Mouse (Mus musculus) liver, adult 2 months (tissue): ENCODE measurements at regions not wholly inside any gene's neighbourhood (a gene's known extent, or its start where the extent isn't known, plus 50 kb on each side); places are given as distances from the start of the nearest gene placed in this dataset.
A peak's percentile ranks its signal among the peaks of the same experiment; 100 is the strongest.

ENCODE experiments used
- DNase-seq: peaks from one replicate; pipeline ENCODE4 v3.0.0-alpha.2; 2011; ENCODE audit warnings: low read depth, low spot score; ENCODE audit errors: extremely low read depth
- H3K27ac ChIP-seq: fragments of 200-500 bp; replicated peaks from 2 replicates; pipeline ENCODE4 v1.5.1; 2012; ENCODE audit warnings: low read depth, mild to moderate bottlenecking, control low read depth, inconsistent platforms, low read length; ENCODE audit not compliant: insufficient read depth
- H3K27me3 ChIP-seq: fragments of 200-500 bp; 2 replicates; pipeline ENCODE4 v1.6.1; 2012; ENCODE audit warnings: mild to moderate bottlenecking, moderate library complexity, low read length, inconsistent platforms; ENCODE audit not compliant: control insufficient read depth, insufficient read depth
- H3K36me3 ChIP-seq: fragments of 200-500 bp; 2 replicates; pipeline ENCODE4 v1.6.1; 2012; ENCODE audit warnings: low read length, inconsistent platforms; ENCODE audit not compliant: control insufficient read depth, insufficient read depth
- H3K4me1 ChIP-seq: fragments of 200-500 bp; 2 replicates; pipeline ENCODE4 v1.6.1; 2011; ENCODE audit warnings: low read length; ENCODE audit not compliant: control insufficient read depth, insufficient read depth
- H3K4me3 ChIP-seq: fragments of 200-500 bp; 2 replicates; pipeline ENCODE4 v1.5.1; 2011; ENCODE audit warnings: low read depth, mild to moderate bottlenecking, control low read depth, low read length, moderate library complexity; ENCODE audit not compliant: insufficient read depth
- H3K79me2 ChIP-seq: fragments of 200-500 bp; 2 replicates; pipeline ENCODE4 v1.6.1; 2012; ENCODE audit warnings: inconsistent platforms, mild to moderate bottlenecking, low read length, moderate library complexity; ENCODE audit not compliant: control insufficient read depth, insufficient read depth
- H3K9ac ChIP-seq: fragments of 200-500 bp; 2 replicates; pipeline ENCODE4 v1.6.1; 2012; ENCODE audit warnings: low read depth, mild to moderate bottlenecking, control low read depth, inconsistent platforms, low read length
- CTCF ChIP-seq: fragments of 200-500 bp; IDR thresholded peaks from 2 replicates; pipeline ENCODE4 v1.5.1; 2011; ENCODE audit warnings: low read depth, low read length, control low read depth
- POLR2A ChIP-seq: fragments of 200-500 bp; IDR thresholded peaks from 2 replicates; pipeline ENCODE4 v1.6.1; 2011; ENCODE audit warnings: low read length, control low read depth; ENCODE audit not compliant: insufficient read depth; ENCODE audit errors: extremely low read depth
- whole genome bisulfite sequencing: fragments of 180-500 bp; shearing (Covaris S2); methylation state at CpG from one replicate; pipeline ENCODE4 v1.1.7; 2018; 5-methylcytosine and 5-hydroxymethylcytosine counted together

GRCm38 (mm10) chr13:82081375-82081774 is 298.5 kb downstream of the Cetn3 start:
- H3K9ac ChIP-seq = no peak overlapping the region
- WGBS = 89% methylated on average over 2 of the region's 2 CpGs
- H3K27me3 ChIP-seq = no peaks in the 10 kb centered on the region
- no peak overlapping the region for H3K27ac ChIP-seq
- TF ChIP-seq POLR2A = no peak
- no peak for TF ChIP-seq CTCF
- no peaks in the 10 kb centered on the region for H3K4me1 ChIP-seq
- no peaks in the 10 kb centered on the region for H3K36me3 ChIP-seq
- H3K4me3 ChIP-seq = no peak overlapping the region
- H3K79me2 ChIP-seq = no peaks in the 10 kb centered on the region
- no peak for DNase-seq

- 25% methylated on average over 3 of the region's 3 CpGs for WGBS
- no peaks in the 10 kb centered on the region for H3K4me1 ChIP-seq
- no peak overlapping the region for H3K4me3 ChIP-seq
- DNase-seq = peak; percentile 59
- no peak overlapping the region for H3K27ac ChIP-seq
- no peaks in the 10 kb centered on the region for H3K79me2 ChIP-seq
- no peaks in the 10 kb centered on the region for H3K27me3 ChIP-seq
- H3K9ac ChIP-seq = no peak overlapping the region
- TF ChIP-seq POLR2A (no peak), CTCF (no peak)
- H3K36me3 ChIP-seq = no peaks in the 10 kb centered on the region
These were observed 304.8 kb downstream of the Cetn3 start for GRCm38 (mm10) chr13:82087635-82088034.

- TF ChIP-seq CTCF = peak; percentile 34; the same call in 1 of the 2 replicates
- TF ChIP-seq POLR2A = no peak
- Histone ChIP-seq H3K27ac (no peak overlapping the region), H3K79me2 (no peaks in the 10 kb centered on the region), H3K4me3 (no peak overlapping the region), H3K9ac (no peak overlapping the region), H3K27me3 (no peaks in the 10 kb centered on the region), H3K4me1 (no peaks in the 10 kb centered on the region), H3K36me3 (no peaks in the 10 kb centered on the region)
- WGBS = 77% methylated on average over 5 of the region's 5 CpGs
- DNase-seq = peak; percentile 9
These were observed 309.3 kb downstream of the Cetn3 start for GRCm38 (mm10) chr13:82092186-82092585.

GRCm38 (mm10) chr13:82106032-82106431 is 323.2 kb downstream of the Cetn3 start:
- H3K4me1 ChIP-seq = no peaks in the 10 kb centered on the region
- H3K27me3 ChIP-seq = no peaks in the 10 kb centered on the region
- DNase-seq = no peak
- H3K9ac ChIP-seq = no peak overlapping the region
- H3K4me3 ChIP-seq = no peak overlapping the region
- H3K36me3 ChIP-seq = no peaks in the 10 kb centered on the region
- H3K79me2 ChIP-seq = no peaks in the 10 kb centered on the region
- 66% methylated on average over 2 of the region's 2 CpGs for WGBS
- H3K27ac ChIP-seq = no peak overlapping the region
- no peak for TF ChIP-seq CTCF
- TF ChIP-seq POLR2A = no peak

- DNase-seq = no peak
- no peaks in the 10 kb centered on the region for H3K27me3 ChIP-seq
- H3K27ac ChIP-seq = no peak overlapping the region
- no peak overlapping the region for H3K9ac ChIP-seq
- no peak overlapping the region for H3K4me3 ChIP-seq
- H3K79me2 ChIP-seq = no peaks in the 10 kb centered on the region
- 63% methylated on average over 7 of the region's 7 CpGs for WGBS
- no peaks in the 10 kb centered on the region for H3K36me3 ChIP-seq
- no peak for TF ChIP-seq CTCF
- TF ChIP-seq POLR2A = no peak
- H3K4me1 ChIP-seq = no peaks in the 10 kb centered on the region
These were observed 347.2 kb downstream of the Cetn3 start for GRCm38 (mm10) chr13:82129777-82130735.
